Mouse (Mus musculus) erythroblast, embryonic 14.5 days (primary cell): ENCODE results near the gene Mustn1.

Experiments
- GATA1 ChIP-seq: IDR thresholded peaks from 2 replicates; pipeline ENCODE4 v1.6.1; 2012; ENCODE audit warnings: low read length, inconsistent platforms, mixed read lengths
- TAL1 ChIP-seq: IDR thresholded peaks from 3 replicates; pipeline ENCODE4 v1.6.1; 2012; ENCODE audit warnings: low read length, inconsistent platforms, mixed read lengths

DNA sequence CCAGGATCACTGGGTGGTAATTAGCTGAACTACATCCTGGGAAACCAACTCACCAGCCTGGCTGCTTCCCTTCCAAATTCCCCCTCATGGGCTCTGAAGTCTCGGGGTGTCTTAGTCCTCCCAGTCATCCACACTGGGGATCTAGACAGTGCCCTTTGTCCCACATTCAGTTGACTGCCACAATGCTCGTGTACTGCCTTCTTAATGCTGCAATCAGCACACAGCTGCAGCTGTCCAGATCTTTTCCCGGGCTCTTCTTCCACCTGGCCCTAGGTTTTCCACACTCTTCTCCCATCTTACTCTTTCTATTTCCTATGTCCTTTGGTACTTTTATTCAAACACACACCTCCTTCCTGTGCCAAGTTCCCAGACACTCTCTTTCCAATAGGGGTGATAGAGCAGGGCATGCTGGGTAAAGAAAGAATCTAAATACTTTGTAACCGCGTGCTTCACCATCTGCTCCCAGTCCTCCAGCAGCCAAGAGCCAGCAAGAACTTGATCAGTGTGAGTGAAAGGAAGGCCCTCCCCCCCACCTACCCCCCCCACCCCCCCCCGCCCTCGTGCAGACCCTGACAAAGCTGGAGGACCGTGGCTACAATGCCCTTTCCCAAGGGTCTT lies 43.2 kb downstream of the Mustn1 start:
- no peak for TF ChIP-seq GATA1
- no peak for TF ChIP-seq TAL1
